Mouse (Mus musculus) ZHBTc4 (cell line): Measurements from ENCODE around the gene Unc45a.

Experiments
- DNase-seq: peaks from one replicate; pipeline ENCODE4 v3.0.0-alpha.2; 2011; ENCODE audit warnings: low read depth, low spot score

The Unc45a gene

GRCm38 (mm10) chr7:80340793-80341192 lies at the start of gene Unc45a:
Gene Unc45a, minus strand, starts transcription at chr7:80341005.
- DNase-seq: peak; percentile 87

GRCm38 (mm10) chr7:80387633-80388543 lies 47.1 kb upstream of the Unc45a start, which contains the start of gene Fes:
Gene Fes, minus strand, starts transcription at chr7:80387946.
- DNase-seq: peak; percentile 36

GRCm38 (mm10) chr7:80387033-80387632 lies 46.3 kb upstream of the Unc45a start:
- peak; percentile 30 for DNase-seq

- peak; percentile 93 for DNase-seq
Measured at GRCm38 (mm10) chr7:80386235-80386930, 45.6 kb upstream of the Unc45a start.

GRCm38 (mm10) chr7:80382919-80383318 lies 42.1 kb upstream of the Unc45a start:
- DNase-seq: no peak

GRCm38 (mm10) chr7:80379531-80379930 lies 38.7 kb upstream of the Unc45a start:
- DNase-seq: peak; percentile 85

- peak; percentile 79 for DNase-seq
Measured at GRCm38 (mm10) chr7:80377471-80377870, 36.7 kb upstream of the Unc45a start.

- no peak for DNase-seq
Measured at GRCm38 (mm10) chr7:80376192-80376591, 35.4 kb upstream of the Unc45a start.

GRCm38 (mm10) chr7:80375376-80376039 lies 34.7 kb upstream of the Unc45a start:
- no peak for DNase-seq

- DNase-seq: no peak
Measured at GRCm38 (mm10) chr7:80374733-80375132, 33.9 kb upstream of the Unc45a start.

- DNase-seq: no peak
Measured at GRCm38 (mm10) chr7:80374280-80374679, 33.5 kb upstream of the Unc45a start.

GRCm38 (mm10) chr7:80373850-80374249 lies 33.0 kb upstream of the Unc45a start:
- no peak for DNase-seq

GRCm38 (mm10) chr7:80373352-80373751 lies 32.5 kb upstream of the Unc45a start:
- DNase-seq: no peak

- DNase-seq: no peak
Measured at GRCm38 (mm10) chr7:80372667-80373066, 31.9 kb upstream of the Unc45a start.

- no peak for DNase-seq
Measured at GRCm38 (mm10) chr7:80372166-80372565, 31.4 kb upstream of the Unc45a start.

GRCm38 (mm10) chr7:80371041-80371751 lies 30.4 kb upstream of the Unc45a start, which contains the start of gene Man2a2:
Gene Man2a2, minus strand, starts transcription at chr7:80371375.
- peak; percentile 69 for DNase-seq

GRCm38 (mm10) chr7:80370649-80371040 lies 29.8 kb upstream of the Unc45a start:
- peak; percentile 95 for DNase-seq

GRCm38 (mm10) chr7:80369967-80370431 lies 29.2 kb upstream of the Unc45a start:
- no peak for DNase-seq

- DNase-seq: no peak
Measured at GRCm38 (mm10) chr7:80369461-80369860, 28.7 kb upstream of the Unc45a start.

GRCm38 (mm10) chr7:80368635-80369421 lies 28.0 kb upstream of the Unc45a start:
- DNase-seq: peak; percentile 69
